Mouse (Mus musculus) frontal cortex, postnatal 25 days (tissue): ENCODE results near the gene Prl3c1.
"Not testable (repeated sequence)": the region's sequence is repeated elsewhere in the genome, so short reads cannot be mapped to it uniquely, and the experiment has no call there.

Experiments used
- DNase-seq, 2 experiments: peaks; one replicate each; pipeline ENCODE4 v3.0.0; 2022; ENCODE audit warnings: low spot score in 2 of 2

Gene Prl3c1

DNA sequence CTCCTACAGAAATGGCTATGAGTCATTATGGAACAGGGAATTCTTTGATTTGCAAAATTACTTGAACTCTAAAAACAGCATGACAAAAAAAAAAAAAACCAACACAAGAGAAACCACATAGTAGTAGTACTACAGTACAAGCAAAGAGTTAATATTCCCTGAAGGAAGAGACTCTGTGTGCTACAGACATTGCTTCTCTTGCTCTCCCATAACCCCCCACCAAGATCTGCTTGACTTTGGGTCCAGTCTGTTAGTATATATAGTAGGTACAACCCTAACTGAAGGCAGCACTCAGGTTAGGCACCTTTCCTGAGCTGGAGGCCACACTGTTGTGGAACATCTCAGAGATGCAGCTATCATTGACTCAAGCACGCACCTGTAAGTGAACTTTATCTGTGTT, at the start of gene Prl3c1:
Gene Prl3c1, plus strand, starts transcription at position 301 of the 400 bp plus-strand sequence.
- DNase-seq: no peak

- DNase-seq: no peak
These were observed 48.2 kb upstream of the Prl3c1 start for GRCm38 (mm10) chr13:27148264-27148663.

GRCm38 (mm10) chr13:27156490-27156889, 40.0 kb upstream of the Prl3c1 start, which contains the start of gene Prl3d3:
Gene Prl3d3, plus strand, starts transcription at chr13:27156790.
- DNase-seq: not testable (repeated sequence)

GRCm38 (mm10) chr13:27241547-27241946, 45.1 kb downstream of the Prl3c1 start, which contains the start of gene Prl3b1:
Gene Prl3b1, plus strand, starts transcription at chr13:27241847.
- DNase-seq: no peak
